Mouse (Mus musculus) adrenal gland, adult (tissue): ENCODE measurements around the gene Lhx1.

ENCODE experiments used
- DNase-seq, 2 experiments: peaks; one replicate each; pipeline ENCODE4 v3.0.0; 2022 to 2023; ENCODE audit warnings: low spot score in 1 of 2; ENCODE audit not compliant: inconsistent age in 2 of 2

Gene Lhx1

GRCm38 (mm10) chr11:84525421-84526274 is at the start of gene Lhx1:
Lhx1 (minus strand) TSS chr11:84525535.
- peak in 1 of 2 experiments; percentile 60 for DNase-seq

GRCm38 (mm10) chr11:84574834-84575233 is 49.5 kb upstream of the Lhx1 start:
- DNase-seq = no peak

DNA sequence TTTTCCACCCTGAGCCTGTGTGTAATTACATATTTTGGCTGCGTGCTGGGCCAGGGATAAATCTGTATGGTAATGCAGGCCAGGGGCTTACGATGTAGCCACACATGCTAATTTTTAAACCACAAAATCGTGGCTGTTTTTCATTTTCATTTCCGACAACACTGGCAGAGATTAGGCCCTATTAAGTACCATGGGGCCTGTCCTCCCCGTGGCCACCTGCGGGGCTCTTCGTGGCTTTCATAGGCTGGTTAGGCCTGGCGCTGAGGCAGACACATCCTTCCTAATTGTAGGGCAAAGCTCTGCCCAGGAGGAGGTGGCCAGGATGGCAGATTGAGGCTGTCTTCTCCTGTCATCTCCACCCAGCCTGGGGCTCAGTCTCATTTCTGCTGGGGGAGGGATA is 48.3 kb upstream of the Lhx1 start:
- no peak for DNase-seq

DNA sequence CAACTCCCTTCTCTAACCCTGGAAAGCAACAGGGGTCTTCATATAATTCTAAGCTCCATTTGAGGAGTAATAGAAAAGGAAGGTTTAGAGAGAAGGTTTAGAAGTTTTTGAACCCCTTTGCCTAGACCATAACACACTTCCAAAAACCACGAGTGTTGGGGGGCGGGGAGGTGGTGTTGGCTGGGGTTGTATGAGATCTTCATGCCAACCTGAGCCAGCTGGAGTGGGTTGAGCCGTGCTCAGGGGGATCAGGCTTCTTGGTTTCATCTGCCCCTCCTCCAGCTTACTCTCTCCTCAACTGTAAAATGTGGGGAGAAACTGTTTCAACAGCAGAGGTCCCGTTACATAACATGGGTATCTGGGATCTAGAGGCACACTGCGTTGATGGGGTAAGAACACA is 45.5 kb upstream of the Lhx1 start:
- no peak for DNase-seq

- DNase-seq = no peak
Measured at GRCm38 (mm10) chr11:84570392-84570791, 45.1 kb upstream of the Lhx1 start.

DNA sequence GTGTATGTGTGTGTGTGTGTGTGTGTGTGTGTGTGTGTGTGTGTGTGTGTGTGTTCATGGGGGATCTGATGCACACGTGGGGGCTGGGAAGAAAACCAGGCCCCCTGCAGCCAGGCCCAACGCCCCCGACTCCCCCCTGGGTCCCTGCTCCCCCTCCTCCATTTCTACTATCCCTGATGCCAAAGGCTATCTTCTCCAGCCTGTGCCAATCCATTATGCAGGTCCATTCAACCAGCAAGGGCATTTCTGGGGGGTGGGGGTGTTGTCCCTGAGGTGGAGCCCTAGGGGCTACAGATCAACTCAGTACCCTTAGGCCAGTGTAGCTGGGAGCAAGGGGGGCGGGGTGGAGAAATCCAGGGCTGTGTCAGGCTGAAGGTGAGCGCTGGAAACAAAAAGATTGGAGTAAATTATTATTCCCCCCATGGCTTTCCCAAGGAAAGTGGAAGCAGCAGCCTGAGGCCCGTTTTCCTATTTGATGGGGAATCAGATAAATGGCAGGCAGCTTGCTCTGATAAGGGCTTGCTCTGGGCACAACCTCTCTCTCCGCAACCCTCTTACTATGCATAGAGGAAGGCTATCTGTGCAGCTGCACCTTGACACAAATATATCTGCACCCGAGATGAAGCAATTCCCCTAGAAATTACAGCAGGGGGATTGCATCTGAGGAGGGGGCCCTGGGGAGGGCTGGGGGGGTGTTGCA is 43.9 kb upstream of the Lhx1 start:
- no peak for DNase-seq

GRCm38 (mm10) chr11:84568482-84568881 is 43.1 kb upstream of the Lhx1 start:
- no peak for DNase-seq

DNA sequence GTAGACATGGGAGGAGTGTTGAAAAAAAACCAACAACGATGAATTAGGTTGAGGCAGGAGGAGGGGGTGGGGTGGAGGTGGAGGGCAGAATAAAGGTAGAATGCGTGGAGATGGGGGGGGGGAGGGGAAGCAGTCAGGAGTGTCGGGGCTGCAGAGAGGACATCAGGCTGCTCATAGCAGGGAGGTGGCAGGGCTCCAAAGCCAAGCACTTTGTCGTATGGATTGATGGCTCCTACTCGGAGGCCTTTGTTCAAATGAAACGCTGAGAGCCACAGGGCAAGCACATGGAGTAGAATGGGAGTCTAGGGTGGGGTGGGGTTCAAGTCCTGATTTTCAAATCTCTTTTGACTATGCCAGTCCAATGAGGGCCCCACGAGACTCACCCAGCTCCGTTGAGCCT is 41.4 kb upstream of the Lhx1 start:
- no peak for DNase-seq

- no peak for DNase-seq
Measured at GRCm38 (mm10) chr11:84565224-84565623, 39.9 kb upstream of the Lhx1 start.

GRCm38 (mm10) chr11:84563360-84563759 is 38.0 kb upstream of the Lhx1 start:
- no peak for DNase-seq

GRCm38 (mm10) chr11:84562758-84563347 is 37.5 kb upstream of the Lhx1 start:
- DNase-seq = no peak

- DNase-seq = no peak
Measured at GRCm38 (mm10) chr11:84561546-84561945, 36.2 kb upstream of the Lhx1 start.

- DNase-seq = no peak
Measured at GRCm38 (mm10) chr11:84553821-84554450, 28.6 kb upstream of the Lhx1 start.

DNA sequence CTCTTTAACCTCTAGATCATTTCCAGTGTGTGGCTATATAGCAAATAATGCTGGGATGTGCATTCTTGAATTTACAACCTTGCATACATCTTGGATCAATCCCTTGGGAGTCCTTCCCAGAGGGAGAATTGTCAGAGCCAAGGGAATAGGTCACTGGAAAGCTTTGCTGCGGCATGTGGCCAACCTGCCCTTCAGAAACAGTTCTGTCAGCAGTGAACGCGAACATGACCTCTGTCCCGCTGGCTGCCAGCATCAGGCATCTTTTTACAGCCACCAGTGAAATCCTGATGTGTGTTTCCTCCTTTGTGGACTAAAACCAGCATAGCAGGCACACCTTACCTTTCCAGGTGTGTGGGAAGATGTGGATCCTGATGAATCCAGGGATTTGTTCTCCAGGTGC is 26.0 kb upstream of the Lhx1 start:
- DNase-seq = no peak

DNA sequence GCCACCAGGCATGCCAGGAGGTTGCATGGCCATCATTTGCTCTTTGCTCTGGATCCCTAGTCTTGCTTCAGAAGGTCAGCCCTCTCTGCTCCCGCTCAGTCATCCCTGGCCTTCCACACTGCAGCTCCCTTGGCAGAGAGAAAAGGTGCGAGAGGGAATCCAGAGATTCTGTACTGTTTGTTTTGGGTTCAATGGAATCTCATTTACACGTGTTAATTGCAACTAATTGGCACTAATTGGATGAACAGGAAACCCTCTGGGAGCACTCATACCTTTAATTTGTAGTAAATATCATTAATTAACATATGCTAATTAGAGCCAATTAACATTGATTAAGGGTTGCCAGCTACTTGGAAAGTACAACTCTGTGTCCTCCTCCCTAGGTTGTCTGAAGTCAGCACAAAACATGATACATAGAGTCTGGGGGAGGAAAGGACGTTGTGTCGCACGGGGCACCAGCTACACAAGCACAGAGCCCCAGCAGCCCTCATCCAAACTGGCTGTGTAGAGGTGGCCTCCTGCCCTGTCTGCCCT is 24.0 kb upstream of the Lhx1 start:
- DNase-seq = no peak

DNA sequence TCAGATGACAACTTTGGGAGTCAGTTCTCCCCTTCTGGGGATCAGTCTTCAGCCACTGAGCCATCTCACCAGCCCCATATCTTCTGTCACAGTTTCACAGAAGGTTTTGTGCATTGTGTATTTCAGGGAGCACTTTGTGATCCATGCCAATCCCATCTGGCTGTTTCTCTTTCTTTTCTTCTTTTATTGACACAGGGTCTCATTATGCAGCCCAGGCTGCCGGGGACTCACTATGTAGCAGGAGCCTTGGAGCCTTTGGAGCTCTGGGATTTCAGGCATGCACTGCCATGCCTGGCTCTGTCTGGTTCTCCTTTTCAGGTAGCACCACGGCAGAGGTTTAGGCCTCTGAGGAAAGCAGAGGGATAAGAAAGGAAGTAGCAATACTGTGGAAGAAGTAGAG is 23.0 kb upstream of the Lhx1 start:
- no peak for DNase-seq

DNA sequence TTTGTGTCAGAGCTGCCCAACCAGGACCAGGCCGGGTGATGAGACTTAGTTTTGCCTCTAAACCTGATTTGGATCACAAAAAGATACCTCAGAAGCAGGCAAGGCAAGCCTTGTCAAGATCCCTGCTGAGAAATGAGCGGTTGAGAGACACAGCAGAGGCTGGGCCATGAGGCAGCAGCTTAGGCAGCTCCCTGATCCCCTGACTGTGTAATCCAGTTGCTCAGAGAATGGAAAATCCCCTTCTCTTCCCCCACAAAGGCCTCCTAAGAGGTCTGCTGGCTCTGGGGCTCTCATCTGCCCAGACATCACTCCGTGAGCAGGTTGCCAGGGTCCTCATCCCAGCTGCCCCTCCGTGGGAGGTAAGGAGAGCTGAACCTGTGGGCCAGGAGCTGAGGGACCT is 14.6 kb upstream of the Lhx1 start:
- DNase-seq = no peak

DNA sequence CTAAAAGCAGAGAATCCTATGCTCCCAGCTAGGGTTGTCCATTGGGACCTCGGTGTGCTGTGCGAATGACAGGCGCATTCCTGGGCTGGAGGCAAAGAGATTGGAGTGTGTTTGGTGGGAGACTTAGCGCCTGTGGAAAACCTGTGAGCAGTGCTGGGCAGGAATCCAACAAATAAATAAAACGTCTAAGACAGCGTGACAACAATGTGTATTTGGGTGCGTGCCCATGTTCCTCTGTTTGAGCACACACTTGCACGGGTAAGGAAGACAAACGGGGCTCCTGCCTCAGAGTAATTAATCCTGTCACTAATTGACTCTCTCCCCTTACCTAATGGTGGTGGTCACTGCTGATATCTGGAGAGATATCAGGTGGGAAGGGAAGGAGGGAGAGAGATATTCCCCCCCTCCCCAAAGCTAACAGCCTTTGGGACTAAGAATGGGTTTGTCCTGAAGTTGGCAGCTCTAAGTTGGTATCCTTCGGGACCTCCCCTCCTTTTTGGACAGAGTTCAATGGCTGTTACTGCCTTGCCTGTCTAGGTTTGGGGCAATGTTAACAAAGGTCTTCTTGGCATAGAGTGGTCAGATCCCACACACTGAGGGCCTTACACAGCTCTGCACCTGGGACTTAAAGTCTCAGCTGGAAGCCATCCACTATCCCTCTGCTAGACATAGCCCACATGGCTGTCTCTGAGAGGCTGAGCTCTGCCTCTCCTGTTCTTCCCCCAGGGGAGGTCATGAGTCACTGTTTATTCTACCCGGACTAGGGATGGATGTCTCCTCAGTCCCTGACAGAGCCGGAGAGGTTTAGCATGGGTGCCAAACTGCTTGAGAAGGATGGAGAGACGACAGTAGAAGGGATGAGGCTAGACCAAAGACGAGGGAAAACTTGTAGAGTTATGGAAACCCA is 4.7 kb upstream of the Lhx1 start:
- DNase-seq = no peak

DNA sequence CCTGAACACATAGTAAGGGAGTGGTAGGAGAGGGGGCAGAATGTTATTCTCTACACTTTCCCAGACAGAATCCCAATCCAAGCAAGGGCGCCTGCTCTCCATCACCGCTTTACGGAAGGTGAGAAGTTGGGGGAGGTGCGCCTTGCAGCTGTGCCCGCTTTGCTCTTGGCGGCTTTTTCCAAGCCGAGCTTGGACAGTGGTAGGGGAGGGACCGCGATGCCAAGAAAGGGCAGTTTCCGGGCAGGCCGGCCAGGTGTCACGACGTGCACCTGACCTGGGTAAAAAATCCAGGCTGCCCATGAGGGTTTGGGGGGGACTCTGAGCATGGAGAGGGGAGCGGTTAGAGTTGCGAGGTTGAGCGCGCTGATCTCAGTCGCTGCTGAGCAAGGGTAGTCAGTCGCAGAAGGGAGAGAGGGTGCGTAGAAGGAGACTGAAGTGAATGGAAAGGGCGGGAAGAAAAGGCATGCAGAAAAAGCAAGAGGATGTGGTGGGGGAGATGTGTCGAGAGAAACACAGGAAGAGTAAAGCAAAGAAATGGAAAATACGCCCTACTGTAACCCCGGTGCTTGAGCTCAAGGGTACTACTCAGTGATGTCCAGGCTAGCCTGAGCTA is 3.9 kb upstream of the Lhx1 start:
- DNase-seq = no peak
